Mouse (Mus musculus) testis, adult 2 months (tissue): ENCODE measurements at regions not wholly inside any gene's neighbourhood (a gene's known extent, or its start where the extent isn't known, plus 50 kb on each side); places are given as distances from the start of the nearest gene placed in this dataset.

ENCODE experiments used
- CTCF ChIP-seq: fragments of 200-500 bp; IDR thresholded peaks from 2 replicates; pipeline ENCODE4 v1.5.1; 2012; ENCODE audit warnings: low read depth, mild to moderate bottlenecking, inconsistent platforms, low read length, moderate library complexity; ENCODE audit not compliant: control insufficient read depth, insufficient read depth, insufficient replicate concordance
- POLR2A ChIP-seq: fragments of 200-500 bp; IDR thresholded peaks from 2 replicates; pipeline ENCODE4 v1.6.1; 2012; ENCODE audit warnings: low read depth, mild to moderate bottlenecking, inconsistent platforms, low read length, moderate library complexity; ENCODE audit not compliant: control insufficient read depth

DNA sequence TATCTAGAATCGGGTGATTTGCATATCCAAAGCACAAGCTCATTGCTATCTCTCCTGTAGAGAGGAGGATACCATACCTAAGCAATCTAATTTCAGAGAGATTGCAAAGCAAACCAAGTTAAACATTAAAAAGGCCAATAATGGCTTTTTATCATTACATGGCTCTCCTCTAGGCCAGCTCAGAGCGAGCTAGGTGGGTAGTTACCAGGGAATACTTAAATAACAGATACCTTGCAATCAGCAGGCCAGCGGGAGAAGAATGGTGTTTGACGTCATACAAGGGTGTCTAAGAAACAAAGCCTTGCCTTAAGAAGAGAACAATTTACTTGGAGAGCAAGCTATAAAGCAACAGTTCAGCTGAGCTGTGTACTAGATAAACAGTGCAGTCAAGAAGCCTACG, 207.4 kb upstream of the Kit start:
- no peak for TF ChIP-seq CTCF
- TF ChIP-seq POLR2A: no peak
